Mouse (Mus musculus): Measurements from ENCODE around the gene Gm17617. TPM values are rescaled to one million over a fixed set of nuclear protein-coding genes. Genes with fewer than 3 reads are reported as not detected.

Gene Gm17617
- not detected in 2 replicates for polyA plus RNA-seq (2012; rRNA removed)

GRCm38 (mm10) chr13:55133448-55133847, at the start of gene Gm17617:
TSS of gene Gm17617 (minus strand) at chr13:55133548.

DNA sequence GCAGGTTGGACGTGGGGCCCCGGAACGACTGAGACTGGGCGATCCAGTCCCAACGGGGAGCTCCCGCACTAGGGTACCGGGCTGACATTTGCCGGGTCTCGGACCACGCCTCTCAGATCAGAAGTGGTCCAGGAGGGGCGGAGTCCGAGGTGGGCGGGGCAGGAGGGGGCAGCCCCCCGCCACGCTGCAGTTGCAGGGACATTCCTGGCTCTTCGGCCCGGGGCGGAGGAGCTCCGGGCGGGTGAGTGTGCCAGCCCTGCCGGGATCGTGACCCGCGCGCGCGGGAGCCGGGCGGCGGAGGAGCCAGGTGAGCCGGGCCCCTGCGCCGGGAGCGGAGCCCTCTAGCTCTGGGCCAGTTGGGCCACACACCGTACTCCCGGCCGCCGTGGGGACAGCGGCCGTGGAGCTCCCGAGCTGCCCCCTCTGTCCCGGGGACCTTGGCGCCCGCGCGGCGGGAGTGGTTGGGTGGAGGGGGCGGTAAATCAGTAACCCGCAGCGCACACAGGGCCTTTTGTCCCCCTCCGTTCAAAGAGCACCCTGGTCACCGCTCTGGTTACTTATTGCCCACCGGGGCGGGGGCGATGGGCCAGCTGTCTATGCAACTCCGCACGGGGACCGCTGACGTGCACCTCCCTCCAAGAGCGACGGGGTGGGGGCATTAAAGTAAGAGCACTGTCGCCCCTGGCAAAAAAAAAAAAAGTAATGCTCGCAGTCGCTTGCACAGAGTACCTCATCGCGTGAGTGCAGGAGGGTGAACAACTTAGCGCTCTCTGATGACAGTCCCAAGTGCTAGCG, 19.5 kb upstream of the Gm17617 start, which contains the start of gene Fgfr4:
Gene Fgfr4 (plus strand): TSS at position 20 of the 795 bp plus-strand sequence.

DNA sequence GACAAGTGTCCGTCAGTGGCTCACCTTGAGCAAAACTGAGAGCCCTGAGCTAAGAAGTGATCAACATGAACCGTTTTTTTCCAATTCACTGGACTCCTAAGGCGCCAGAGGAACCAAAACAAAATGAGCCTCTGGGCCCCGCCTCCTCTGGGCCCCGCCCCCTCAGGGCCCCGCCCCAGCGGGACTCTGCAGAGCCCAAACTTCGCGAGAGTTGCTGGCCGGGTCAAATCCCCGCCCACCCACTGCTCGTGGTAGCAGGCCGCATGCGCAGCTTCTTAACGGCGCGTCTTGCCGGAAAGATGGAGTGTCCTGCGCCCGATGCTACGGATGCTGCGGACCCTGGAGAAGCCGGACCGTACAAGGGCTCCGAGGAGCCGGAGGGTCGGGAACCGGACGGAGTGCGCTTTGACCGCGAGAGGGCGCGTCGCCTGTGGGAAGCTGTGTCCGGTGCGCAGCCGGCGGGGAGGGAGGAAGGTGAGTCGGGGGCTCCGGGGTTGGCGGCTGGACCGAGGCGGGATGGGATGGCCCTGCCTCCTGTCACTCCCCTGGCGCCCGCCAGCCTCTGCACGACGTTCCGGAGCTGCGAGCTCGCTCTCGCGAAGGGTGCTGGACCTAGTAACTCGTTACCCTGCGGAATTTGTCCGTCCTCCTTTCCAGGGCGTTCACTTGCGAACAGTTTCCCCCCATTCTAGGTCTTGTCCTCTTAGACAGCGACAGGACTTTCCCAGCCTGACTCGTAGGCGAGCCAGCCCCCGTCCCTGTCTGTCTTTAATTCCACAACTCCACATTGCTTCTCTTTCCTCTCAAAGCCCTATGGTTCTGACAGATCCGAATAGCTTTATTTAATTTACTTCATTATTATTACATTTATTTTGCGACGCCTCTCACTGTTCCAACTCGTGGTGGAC, 28.0 kb downstream of the Gm17617 start, which contains the start of gene Zfp346:
Gene Zfp346 (plus strand): TSS at position 267 of the 908 bp plus-strand sequence.

DNA sequence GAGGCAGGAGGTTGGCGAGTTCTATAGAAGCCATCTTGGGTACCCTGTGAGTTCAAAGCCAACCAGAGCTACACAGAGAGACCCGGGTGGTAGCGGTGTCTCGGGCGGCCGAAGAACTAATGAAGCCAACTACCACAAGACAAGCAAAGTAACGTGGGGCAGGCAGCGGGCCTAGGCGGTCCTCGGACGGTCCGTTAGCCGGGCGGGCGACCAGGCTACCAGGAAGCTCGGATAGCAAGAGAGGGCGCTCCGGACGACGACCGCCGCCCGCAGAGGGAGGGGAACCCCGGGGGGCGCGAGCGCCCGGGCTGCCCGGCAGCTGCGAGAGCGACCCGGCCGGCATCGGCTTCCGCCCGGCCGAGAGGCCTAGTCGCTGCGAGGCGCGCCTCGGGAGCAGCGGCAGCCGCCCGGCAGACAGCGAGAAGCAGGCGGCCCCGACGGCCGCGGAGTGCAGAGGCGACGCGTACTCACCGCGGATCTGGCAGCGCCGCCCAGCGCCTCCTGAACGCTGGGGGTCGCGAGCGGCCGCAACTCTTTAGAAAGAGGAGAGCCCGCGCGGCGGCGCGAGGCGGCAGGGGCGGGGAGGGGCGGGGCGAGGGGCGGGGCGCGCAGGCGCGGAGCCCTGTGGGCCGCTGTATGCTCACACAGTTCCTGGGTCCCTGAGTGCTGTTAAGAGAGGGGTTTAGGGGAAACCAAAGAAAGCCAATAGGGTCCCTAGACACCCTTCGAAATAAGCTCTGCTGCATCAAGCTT, 33.4 kb downstream of the Gm17617 start, which contains the start of gene Uimc1:
Gene Uimc1 (minus strand): TSS at position 575 of the 753 bp plus-strand sequence.

Other genes starting within 250 kb of the Gm17617 start
- gene Unc5a, start 184.1 kb downstream of the Gm17617 start, polyA plus RNA-seq (2012; rRNA removed) = 20.5 and 22.4 TPM in 2 replicates
- gene Hk3, start 112.2 kb downstream of the Gm17617 start, polyA plus RNA-seq (2012; rRNA removed) = 1.7 and 2.0 TPM in 2 replicates
- 26.5 and 29.3 TPM in 2 replicates for gene Uimc1, start 33.2 kb downstream of the Gm17617 start, polyA plus RNA-seq (2012; rRNA removed)
- gene Zfp346, start 28.2 kb downstream of the Gm17617 start, polyA plus RNA-seq (2012; rRNA removed) = 40.6 and 43.6 TPM in 2 replicates
- 1.8 and 7.1 TPM in 2 replicates for gene Fgfr4, start 19.1 kb upstream of the Gm17617 start, polyA plus RNA-seq (2012; rRNA removed)
- 43.6 and 45.2 TPM in 2 replicates for gene Nsd1, start 76.2 kb upstream of the Gm17617 start, polyA plus RNA-seq (2012; rRNA removed)
- 247 and 256 TPM in 2 replicates for gene Prelid1, start 187.0 kb upstream of the Gm17617 start, polyA plus RNA-seq (2012; rRNA removed)
- 155 and 158 TPM in 2 replicates for gene Rab24, start 188.4 kb upstream of the Gm17617 start, polyA plus RNA-seq (2012; rRNA removed)
- 34.6 and 41.2 TPM in 2 replicates for gene Mxd3, start 196.3 kb upstream of the Gm17617 start, polyA plus RNA-seq (2012; rRNA removed)
- gene Lman2, start 229.2 kb upstream of the Gm17617 start, polyA plus RNA-seq (2012; rRNA removed) = 54.3 and 59.6 TPM in 2 replicates
- gene Rgs14, start 236.2 kb upstream of the Gm17617 start, polyA plus RNA-seq (2012; rRNA removed) = 0.79 and 0.98 TPM in 2 replicates